Mouse (Mus musculus) lung, postnatal 10 days (tissue): Measurements from ENCODE around the gene Prps1l1.

Experiments
- DNase-seq: peaks from one replicate; pipeline ENCODE4 v3.0.0; 2021

Gene Prps1l1

DNA sequence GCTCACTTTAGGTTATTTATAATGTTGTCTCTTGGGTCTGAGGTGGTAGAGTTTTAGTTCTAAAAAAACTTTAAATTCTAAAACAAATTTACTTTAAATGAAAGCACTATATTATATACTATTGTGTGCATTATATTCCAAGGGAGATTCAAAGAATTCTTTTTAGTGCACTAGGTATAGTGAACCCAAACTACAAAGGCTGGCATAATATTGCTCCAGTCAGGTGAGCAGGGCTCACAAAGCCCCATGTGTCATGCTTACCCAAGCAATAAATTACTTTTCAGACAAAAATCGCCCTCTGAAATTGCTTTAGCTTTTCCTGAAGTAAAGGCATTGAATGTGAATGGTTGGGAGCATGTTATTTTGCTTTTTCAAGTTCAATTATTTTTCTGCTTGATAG, 43.0 kb downstream of the Prps1l1 start:
- no peak for DNase-seq
